Mouse (Mus musculus) CD4-positive, CD25-positive, alpha-beta regulatory T cell, adult 2 months (primary cell): ENCODE measurements around the gene Tln2.

ENCODE experiments used
- DNase-seq: peaks from one replicate; pipeline ENCODE4 v3.0.0-alpha.2; 2012; ENCODE audit warnings: low read depth, low spot score

The Tln2 gene

GRCm38 (mm10) chr9:67559603-67560002 lies at the start of gene Tln2:
Gene Tln2 (minus strand): TSS chr9:67559703.
- no peak for DNase-seq

DNA sequence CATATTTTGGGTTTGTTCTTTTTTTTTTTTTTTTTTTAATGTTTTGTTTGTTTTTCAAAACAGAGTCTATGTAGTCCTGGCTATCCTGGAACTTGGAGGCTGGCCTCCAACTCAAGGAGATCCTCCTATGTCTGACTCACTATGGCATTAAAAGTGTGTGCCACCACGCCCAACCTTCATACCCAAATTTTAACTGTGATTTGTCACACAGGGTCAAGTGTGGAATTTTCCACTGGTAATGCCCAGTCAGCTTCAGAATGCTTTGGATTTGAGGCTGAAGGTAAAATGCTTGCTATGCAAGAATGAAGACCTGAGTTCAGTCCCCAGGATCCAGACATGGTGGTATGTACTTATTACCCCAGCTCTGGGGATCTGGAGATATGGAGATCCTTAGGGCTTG lies 49.7 kb upstream of the Tln2 start:
- DNase-seq: no peak

DNA sequence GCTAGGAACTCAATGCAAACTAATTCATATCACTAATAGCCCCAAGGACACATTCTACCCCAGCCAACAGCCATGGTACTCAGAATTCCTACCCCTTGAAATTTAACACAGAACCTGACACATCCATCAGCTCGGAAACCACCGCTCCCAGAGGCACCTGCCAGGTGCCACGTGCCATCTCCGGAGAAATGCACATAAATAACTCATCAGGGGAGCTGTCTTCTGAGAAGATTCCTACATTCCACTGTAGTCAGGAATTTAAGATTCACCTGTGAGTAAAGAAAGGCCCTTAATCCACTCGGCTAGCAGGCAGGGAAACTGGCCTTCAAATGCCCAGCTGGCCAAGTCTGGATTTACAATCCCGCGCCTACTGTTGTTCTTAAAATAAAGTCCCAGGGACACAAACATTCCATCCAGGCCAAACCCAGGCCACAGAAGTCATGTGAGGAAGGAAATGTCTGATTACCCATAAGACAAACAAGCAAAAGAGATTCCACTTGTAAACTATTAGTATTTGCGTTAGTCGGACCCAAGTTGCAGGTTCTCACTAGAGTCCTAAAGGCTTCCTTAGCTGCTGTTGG lies 48.4 kb upstream of the Tln2 start:
- no peak for DNase-seq

DNA sequence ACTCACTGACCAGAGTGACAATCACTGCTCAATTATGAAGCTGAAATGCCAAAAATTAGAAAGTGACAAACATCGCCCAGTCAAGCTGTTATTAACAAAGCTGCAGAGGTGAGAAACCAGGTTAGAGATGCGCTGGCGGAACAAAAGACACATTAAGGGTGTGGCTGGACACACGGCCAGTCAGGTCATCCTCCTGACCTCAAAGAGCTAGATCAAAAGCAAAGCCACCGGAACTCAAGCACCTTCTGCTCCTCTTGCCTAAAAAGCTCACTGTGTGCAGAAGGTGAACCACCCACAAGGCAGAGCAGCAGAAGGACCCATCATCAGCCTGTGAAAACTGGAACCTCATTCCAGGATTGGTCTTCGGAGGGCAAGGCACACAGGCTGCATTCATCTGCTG lies 47.8 kb upstream of the Tln2 start:
- DNase-seq: no peak

DNA sequence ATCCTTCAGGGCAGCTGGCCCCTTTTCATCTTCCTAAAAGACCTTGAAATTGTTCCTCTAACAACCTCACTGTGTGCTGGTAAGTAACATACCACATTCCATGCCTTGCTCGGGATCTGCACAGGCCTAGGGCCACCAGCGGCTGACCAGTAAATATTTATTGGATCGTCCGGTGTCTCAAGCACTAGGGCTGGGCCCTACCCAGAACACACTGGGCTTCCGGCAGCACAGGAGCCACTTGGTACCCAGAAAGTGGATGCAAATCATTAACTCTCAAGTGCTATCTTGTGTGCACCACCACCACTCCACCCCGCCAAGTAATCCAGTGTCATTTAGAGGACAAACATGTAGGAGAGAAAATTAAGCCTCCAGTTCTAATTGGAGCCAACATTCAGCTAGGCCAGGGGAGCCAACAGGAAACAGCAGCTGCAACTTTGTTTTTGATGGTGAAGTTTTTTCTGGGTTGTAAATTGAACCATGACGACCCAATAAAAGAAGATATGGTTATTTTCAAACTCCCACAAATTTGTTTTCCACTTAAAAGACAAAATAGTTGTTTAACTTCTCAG lies 46.4 kb upstream of the Tln2 start:
- no peak for DNase-seq

GRCm38 (mm10) chr9:67604940-67605339 lies 45.4 kb upstream of the Tln2 start:
- DNase-seq: no peak

DNA sequence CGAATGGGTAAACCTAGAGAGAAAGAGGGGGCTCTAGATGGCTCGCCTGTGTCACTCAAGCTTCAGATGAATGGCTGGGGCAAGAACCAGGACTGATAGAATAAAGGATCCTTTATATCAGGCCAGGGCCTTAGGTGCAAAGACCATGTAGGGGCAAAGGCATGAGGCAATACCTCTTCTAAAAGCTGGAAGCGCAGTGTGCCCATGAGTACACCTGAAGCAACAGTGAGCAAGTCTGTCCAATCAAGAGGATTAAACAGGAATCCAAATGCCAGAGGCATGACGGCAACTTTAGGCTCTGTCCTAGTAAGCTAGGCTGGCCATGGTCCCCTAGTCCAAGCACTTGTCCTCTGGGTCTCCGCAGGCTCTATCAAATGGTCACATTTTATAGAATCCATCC lies 42.8 kb upstream of the Tln2 start:
- no peak for DNase-seq

- DNase-seq: no peak
Observed at GRCm38 (mm10) chr9:67595221-67595620, 35.7 kb upstream of the Tln2 start.

GRCm38 (mm10) chr9:67593469-67594141 lies 34.1 kb upstream of the Tln2 start:
- no peak for DNase-seq

- no peak for DNase-seq
Observed at GRCm38 (mm10) chr9:67592726-67593125, 33.2 kb upstream of the Tln2 start.

GRCm38 (mm10) chr9:67587111-67587510 lies 27.6 kb upstream of the Tln2 start:
- DNase-seq: no peak

DNA sequence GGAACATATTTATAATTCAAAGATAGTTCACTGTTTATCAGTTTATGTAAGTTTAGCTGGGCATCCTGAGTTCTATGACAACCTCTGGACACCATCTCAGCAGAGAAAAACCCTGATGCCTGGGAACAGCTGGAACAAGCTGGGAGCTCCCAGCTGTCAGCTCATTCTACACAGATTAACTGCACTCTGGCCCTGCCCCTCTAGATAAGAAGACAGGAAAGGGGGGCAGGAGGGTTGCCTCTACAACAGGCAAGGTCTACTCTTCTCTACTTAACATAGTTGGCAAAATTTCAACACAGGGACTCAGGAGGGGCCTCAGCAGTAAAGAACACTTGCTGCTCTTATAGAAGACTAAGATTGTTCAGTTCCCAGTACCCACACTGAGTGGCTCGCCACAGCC lies 27.0 kb upstream of the Tln2 start:
- DNase-seq: no peak

DNA sequence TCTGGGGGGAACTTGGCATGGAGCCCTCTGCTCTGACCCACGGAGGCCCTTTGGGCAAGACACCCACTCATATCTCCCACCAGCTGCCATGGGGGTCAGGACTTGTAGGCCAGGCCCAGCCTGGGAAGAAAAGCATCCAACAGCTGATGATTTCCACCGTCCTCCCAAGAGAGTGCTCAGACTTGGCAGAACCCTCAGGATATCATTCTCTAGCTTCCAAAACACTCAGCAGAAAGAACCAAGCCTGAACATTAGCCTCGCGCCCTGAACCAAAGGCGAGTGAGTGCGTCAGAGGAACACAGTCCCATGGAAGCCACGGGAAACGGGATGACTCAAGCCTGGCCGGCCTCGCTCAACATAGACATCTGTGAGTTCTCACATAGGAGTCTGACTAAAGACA lies 25.4 kb upstream of the Tln2 start:
- DNase-seq: no peak

DNA sequence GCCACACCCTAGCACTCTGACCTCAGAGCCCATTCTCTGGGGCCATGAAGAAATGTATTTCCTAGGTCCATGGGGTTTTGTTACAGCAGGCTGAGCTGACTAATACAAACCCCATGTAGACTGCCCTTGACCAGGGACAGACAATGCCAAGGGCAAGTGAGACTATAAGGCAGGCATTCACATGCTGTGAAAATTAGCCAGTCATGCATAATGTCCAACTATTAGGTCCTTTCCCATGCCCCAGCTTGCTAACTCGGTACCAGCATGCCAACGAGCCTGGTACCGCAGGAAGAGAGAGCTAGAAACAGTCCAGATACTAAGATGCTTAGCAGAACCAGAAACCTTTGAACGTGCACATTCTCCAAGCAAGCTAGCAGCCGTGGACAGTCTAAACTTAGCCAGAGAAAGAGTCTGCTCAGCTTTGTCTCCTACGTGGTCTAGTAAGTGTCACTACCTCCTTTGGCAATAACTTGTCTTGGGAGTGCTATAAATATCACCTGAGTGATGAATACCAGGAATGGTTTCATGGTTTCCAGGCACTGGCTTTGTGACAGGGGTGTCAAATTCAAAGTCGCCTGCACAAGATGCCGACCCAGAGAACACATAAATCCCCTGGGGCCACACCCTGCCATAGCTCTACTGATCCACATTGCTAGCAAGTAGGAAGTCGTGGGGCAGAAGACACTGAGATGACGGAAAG lies 22.2 kb upstream of the Tln2 start:
- DNase-seq: no peak

GRCm38 (mm10) chr9:67579541-67579940 lies 20.0 kb upstream of the Tln2 start:
- no peak for DNase-seq

GRCm38 (mm10) chr9:67574721-67575248 lies 15.3 kb upstream of the Tln2 start:
- no peak for DNase-seq

DNA sequence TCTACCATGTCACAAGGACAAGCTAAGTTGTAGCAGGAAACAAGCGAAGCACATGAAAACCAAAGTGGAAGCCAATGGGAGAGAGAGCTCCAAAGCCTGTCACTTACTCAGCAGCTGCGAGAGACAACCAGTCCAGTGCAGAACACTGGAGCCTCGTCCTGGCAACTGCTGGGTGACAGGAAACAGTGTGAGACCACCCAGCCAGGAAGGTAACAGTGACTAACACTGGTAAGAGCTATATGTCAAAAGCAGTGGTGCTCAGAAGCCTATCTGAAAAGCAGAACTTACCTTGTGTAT lies 14.1 kb upstream of the Tln2 start:
- DNase-seq: no peak

GRCm38 (mm10) chr9:67572790-67573682 lies 13.5 kb upstream of the Tln2 start:
- no peak for DNase-seq

- DNase-seq: no peak
Observed at GRCm38 (mm10) chr9:67565801-67566258, 6.3 kb upstream of the Tln2 start.

GRCm38 (mm10) chr9:67549811-67550501 lies 9.5 kb downstream of the Tln2 start:
- no peak for DNase-seq

- no peak for DNase-seq
Observed at GRCm38 (mm10) chr9:67549332-67549731, 10.2 kb downstream of the Tln2 start.
